Mouse (Mus musculus) spleen, adult 2 months (tissue): ENCODE measurements around the gene Lrrc27.

Source experiments
- CTCF ChIP-seq: fragments of 200-500 bp; IDR thresholded peaks from 2 replicates; pipeline ENCODE4 v1.5.1; 2011; ENCODE audit warnings: mild to moderate bottlenecking, inconsistent platforms; ENCODE audit not compliant: insufficient read depth, insufficient read length, insufficient replicate concordance; ENCODE audit errors: extremely low read depth
- POLR2A ChIP-seq: fragments of 200-500 bp; IDR thresholded peaks from 2 replicates; pipeline ENCODE4 v1.6.1; 2011; ENCODE audit warnings: low read depth, low read length, inconsistent platforms

DNA sequence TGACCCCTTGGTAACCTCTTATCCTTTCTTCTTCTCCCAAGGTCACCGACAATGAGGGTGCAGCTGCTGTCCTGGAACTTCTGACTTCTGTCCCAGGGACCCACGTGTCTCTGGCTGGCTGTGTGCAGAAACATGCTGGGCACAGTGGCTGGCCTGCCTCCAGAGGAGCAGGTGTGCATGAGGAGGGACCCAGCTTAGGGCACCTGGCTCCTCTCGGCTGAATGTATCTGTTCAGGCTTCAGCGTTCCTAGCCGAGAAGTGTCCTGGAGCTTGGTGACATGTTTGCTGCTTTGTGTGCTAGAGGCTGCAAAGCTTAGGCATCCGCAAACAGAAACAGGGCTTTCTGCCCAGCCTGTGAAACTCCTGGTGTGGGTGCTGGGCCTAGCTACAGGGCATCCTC, 53.6 kb downstream of the Lrrc27 start:
- TF ChIP-seq CTCF (no peak), POLR2A (no peak)
